Mouse (Mus musculus): Measurements from ENCODE around the gene Actn1. TPM values are rescaled to one million over a fixed set of nuclear protein-coding genes. Genes with fewer than 3 reads are reported as not detected.

Gene Actn1
- polyA plus RNA-seq, 1 experiment from 2014 or later, result 8.3 TPM

DNA sequence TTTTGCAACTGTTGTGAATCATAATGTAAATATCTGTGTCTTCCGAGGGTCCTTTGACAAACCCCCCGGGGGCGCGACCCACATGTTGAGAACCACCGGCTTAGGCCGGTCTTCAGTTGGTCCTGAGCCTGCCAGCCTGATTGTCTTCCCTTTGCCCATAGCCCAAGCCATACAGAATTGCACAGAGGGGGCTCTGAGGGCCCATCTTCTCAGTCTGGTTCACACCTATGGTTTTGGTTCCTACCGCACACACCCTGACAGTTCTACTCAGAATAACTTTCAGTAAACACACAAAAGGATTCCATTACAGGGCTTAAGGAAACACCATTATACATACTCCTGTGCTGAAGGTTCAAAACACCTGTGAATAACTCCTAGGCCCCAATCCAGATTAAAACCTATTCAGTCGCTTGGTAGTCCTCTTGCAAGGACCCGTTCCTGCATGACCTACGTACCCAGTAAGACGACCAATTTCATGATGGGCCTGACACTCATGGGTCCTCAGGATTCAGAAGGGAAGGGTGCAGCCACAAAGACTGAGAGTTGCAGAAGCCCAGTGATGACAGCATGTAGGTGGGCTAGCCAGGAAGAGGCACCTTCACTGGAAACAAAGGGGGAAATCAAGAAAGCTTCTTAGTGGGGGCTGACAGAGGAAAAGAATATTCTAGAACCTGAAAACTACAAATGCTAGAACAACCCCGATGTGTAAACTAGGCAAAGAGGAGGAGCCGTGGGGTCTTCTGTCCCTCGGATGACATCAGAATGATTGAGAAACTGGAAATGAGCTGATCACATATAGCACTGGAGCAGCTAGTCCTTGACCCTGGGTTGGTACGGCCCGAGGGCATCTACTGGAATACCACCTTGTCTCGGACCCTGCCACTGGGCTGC lies 128.6 kb downstream of the Actn1 start:
- H3K4me3 ChIP-seq (ENCODE audit: low read length), result peak overlapping the region; percentile 60
- peaks cover 17% of the 10 kb centered on the region for H3K4me1 ChIP-seq (ENCODE audit: control insufficient read depth, insufficient read depth, low read depth, low read length)
- no peaks in the 10 kb centered on the region for H3K27me3 ChIP-seq (replicated peaks; ENCODE audit: control insufficient read depth, insufficient read depth, low read length)
- WGBS, result 49% methylated on average over 17 of the region's 17 CpGs
- H3K36me3 ChIP-seq (ENCODE audit: control insufficient read depth, insufficient read depth, low read length), result no peaks in the 10 kb centered on the region
- peak; percentile 11; the same call in 1 of the 2 replicates for ATAC-seq
- H3K9me3 ChIP-seq (ENCODE audit: control insufficient read depth, low read length), result no peaks in the 10 kb centered on the region
- peak overlapping the region; percentile 93 for H3K27ac ChIP-seq (ENCODE audit: low read depth, low read length)
- H3K9ac ChIP-seq (ENCODE audit: low read depth, low read length), result peak overlapping the region; percentile 90
- peak overlapping the region; percentile 77 for H3K4me2 ChIP-seq (ENCODE audit: low read length)

GRCm38 (mm10) chr12:80130558-80131358 lies 129.4 kb downstream of the Actn1 start:
- no peaks in the 10 kb centered on the region for H3K9me3 ChIP-seq (ENCODE audit: control insufficient read depth, low read length)
- no peaks in the 10 kb centered on the region for H3K27me3 ChIP-seq (replicated peaks; ENCODE audit: control insufficient read depth, insufficient read depth, low read length)
- no peaks in the 10 kb centered on the region for H3K36me3 ChIP-seq (ENCODE audit: control insufficient read depth, insufficient read depth, low read length)
- peaks cover 17% of the 10 kb centered on the region for H3K4me1 ChIP-seq (ENCODE audit: control insufficient read depth, insufficient read depth, low read depth, low read length)
- H3K4me2 ChIP-seq (ENCODE audit: low read length), result peak overlapping the region; percentile 29
- peak overlapping the region; percentile 72 for H3K27ac ChIP-seq (ENCODE audit: low read depth, low read length)
- 4% methylated on average over 6 of the region's 6 CpGs for WGBS
- H3K4me3 ChIP-seq (ENCODE audit: low read length), result no peak overlapping the region
- ATAC-seq, result peak; percentile 26; the same call in 1 of the 2 replicates
- H3K9ac ChIP-seq (ENCODE audit: low read depth, low read length), result peak overlapping the region; percentile 27; the same call in 1 of the 2 replicates

- Histone ChIP-seq H3K36me3 (ENCODE audit: control insufficient read depth, insufficient read depth, low read length) (no peaks in the 10 kb centered on the region), H3K4me3 (ENCODE audit: low read length) (no peak overlapping the region), H3K27ac (ENCODE audit: low read depth, low read length) (no peak overlapping the region), H3K4me1 (ENCODE audit: control insufficient read depth, insufficient read depth, low read depth, low read length) (peaks cover 17% of the 10 kb centered on the region), H3K9me3 (ENCODE audit: control insufficient read depth, low read length) (no peaks in the 10 kb centered on the region), H3K27me3 (replicated peaks; ENCODE audit: control insufficient read depth, insufficient read depth, low read length) (no peaks in the 10 kb centered on the region), H3K9ac (ENCODE audit: low read depth, low read length) (no peak overlapping the region), H3K4me2 (ENCODE audit: low read length) (no peak overlapping the region)
- ATAC-seq, result no peak
- WGBS, result 98% methylated on average over 8 of the region's 8 CpGs
These were observed 130.6 kb downstream of the Actn1 start for GRCm38 (mm10) chr12:80129531-80129930.

DNA sequence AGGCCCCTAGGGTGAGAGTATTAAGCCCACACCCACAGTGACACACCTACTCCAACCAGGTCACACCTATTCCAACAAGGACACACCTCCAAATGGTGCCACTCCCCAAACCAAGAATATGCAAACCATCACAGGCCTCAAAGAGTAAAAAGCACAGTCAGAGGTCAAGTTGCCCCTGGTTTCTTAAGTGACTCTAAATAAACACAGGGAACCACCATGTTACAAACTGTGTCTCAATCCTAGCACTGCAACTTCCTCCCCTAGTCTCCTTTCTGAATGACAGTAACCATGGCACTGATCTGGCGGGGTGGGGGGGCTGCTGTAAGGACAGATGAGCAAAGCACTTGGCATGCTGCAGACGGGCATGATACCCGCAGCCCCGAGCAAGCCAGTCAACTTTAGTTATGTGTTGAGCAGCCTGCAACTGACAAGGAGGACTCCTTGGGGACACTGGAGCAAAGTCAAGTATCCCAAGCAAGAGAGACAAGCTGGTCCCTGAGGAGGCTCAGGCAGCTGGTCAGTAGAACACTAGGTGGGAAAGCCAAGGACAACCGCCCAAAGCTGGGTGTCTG lies 132.9 kb downstream of the Actn1 start:
- Histone ChIP-seq H3K4me2 (ENCODE audit: low read length) (no peak overlapping the region), H3K27me3 (replicated peaks; ENCODE audit: control insufficient read depth, insufficient read depth, low read length) (no peaks in the 10 kb centered on the region), H3K36me3 (ENCODE audit: control insufficient read depth, insufficient read depth, low read length) (no peaks in the 10 kb centered on the region), H3K4me1 (ENCODE audit: control insufficient read depth, insufficient read depth, low read depth, low read length) (peaks cover 26% of the 10 kb centered on the region), H3K4me3 (ENCODE audit: low read length) (no peak overlapping the region), H3K27ac (ENCODE audit: low read depth, low read length) (no peak overlapping the region), H3K9ac (ENCODE audit: low read depth, low read length) (no peak overlapping the region), H3K9me3 (ENCODE audit: control insufficient read depth, low read length) (no peaks in the 10 kb centered on the region)
- WGBS, result 73% methylated on average over 5 of the region's 5 CpGs
- ATAC-seq, result no peak

GRCm38 (mm10) chr12:80125316-80125715 lies 134.9 kb downstream of the Actn1 start:
- H3K27me3 ChIP-seq (replicated peaks; ENCODE audit: control insufficient read depth, insufficient read depth, low read length), result no peaks in the 10 kb centered on the region
- ATAC-seq, result no peak
- H3K4me1 ChIP-seq (ENCODE audit: control insufficient read depth, insufficient read depth, low read depth, low read length), result peaks cover 13% of the 10 kb centered on the region
- no peak overlapping the region for H3K4me3 ChIP-seq (ENCODE audit: low read length)
- H3K27ac ChIP-seq (ENCODE audit: low read depth, low read length), result no peak overlapping the region
- no peak overlapping the region for H3K4me2 ChIP-seq (ENCODE audit: low read length)
- H3K9me3 ChIP-seq (ENCODE audit: control insufficient read depth, low read length), result no peaks in the 10 kb centered on the region
- H3K36me3 ChIP-seq (ENCODE audit: control insufficient read depth, insufficient read depth, low read length), result no peaks in the 10 kb centered on the region
- 97% methylated on average over 5 of the region's 5 CpGs for WGBS
- no peak overlapping the region for H3K9ac ChIP-seq (ENCODE audit: low read depth, low read length)

DNA sequence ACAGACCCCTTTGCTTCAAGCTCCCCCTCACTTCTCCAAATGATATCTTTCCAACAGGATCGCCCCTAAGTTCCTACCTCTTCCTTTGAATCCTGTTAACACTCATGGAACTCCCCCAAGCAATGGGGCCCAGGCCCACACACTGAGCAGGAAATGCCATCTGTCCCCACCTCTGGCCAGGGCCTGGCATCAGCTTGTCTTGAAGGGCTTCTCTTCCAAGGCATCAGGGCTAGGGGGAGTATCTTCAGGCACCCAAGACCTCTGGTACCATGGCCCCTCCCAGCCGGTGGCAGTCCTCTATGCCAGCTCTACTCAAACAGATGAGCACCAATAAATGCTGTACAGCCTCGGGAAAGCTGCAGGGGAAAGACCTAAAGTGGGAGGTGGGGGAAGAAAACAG lies 135.4 kb downstream of the Actn1 start:
- H3K4me1 ChIP-seq (ENCODE audit: control insufficient read depth, insufficient read depth, low read depth, low read length), result peaks cover 10% of the 10 kb centered on the region
- H3K27ac ChIP-seq (ENCODE audit: low read depth, low read length), result no peak overlapping the region; the same call in 1 of the 2 replicates
- H3K9ac ChIP-seq (ENCODE audit: low read depth, low read length), result no peak overlapping the region
- no peak overlapping the region for H3K4me2 ChIP-seq (ENCODE audit: low read length)
- H3K27me3 ChIP-seq (replicated peaks; ENCODE audit: control insufficient read depth, insufficient read depth, low read length), result no peaks in the 10 kb centered on the region
- no peak for ATAC-seq
- H3K9me3 ChIP-seq (ENCODE audit: control insufficient read depth, low read length), result no peaks in the 10 kb centered on the region
- 83% methylated on average over 3 of the region's 3 CpGs for WGBS
- H3K4me3 ChIP-seq (ENCODE audit: low read length), result no peak overlapping the region
- H3K36me3 ChIP-seq (ENCODE audit: control insufficient read depth, insufficient read depth, low read length), result no peaks in the 10 kb centered on the region

DNA sequence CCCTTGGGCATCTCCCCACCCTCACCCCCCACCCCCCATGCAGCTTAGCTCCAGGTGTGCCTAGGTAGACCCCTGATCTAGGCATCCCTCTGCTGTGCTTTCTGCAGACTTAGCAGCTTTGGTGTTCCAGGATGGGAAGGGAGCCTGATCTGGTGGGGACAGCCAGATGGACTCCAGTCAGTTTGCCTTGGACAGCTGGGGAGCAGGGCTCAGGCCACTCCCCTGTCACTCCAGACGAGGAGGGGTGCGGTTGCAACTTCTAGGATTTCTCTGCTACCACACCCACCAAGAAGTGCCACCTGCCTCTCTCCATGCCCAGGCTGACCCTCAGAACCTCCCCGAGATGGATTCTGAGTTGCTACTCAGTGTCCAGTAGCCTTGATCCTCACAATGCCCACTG lies 136.0 kb downstream of the Actn1 start:
- Histone ChIP-seq H3K4me3 (ENCODE audit: low read length) (no peak overlapping the region), H3K9ac (ENCODE audit: low read depth, low read length) (no peak overlapping the region), H3K27me3 (replicated peaks; ENCODE audit: control insufficient read depth, insufficient read depth, low read length) (no peaks in the 10 kb centered on the region), H3K27ac (ENCODE audit: low read depth, low read length) (no peak overlapping the region; the same call in 1 of the 2 replicates), H3K36me3 (ENCODE audit: control insufficient read depth, insufficient read depth, low read length) (no peaks in the 10 kb centered on the region), H3K4me2 (ENCODE audit: low read length) (no peak overlapping the region), H3K4me1 (ENCODE audit: control insufficient read depth, insufficient read depth, low read depth, low read length) (peaks cover 10% of the 10 kb centered on the region), H3K9me3 (ENCODE audit: control insufficient read depth, low read length) (no peaks in the 10 kb centered on the region)
- no peak for ATAC-seq
- 57% methylated on average over 3 of the region's 3 CpGs for WGBS

- H3K9me3 ChIP-seq (ENCODE audit: control insufficient read depth, low read length), result no peaks in the 10 kb centered on the region
- 33% methylated on average over 4 of the region's 4 CpGs for WGBS
- H3K27me3 ChIP-seq (replicated peaks; ENCODE audit: control insufficient read depth, insufficient read depth, low read length), result no peaks in the 10 kb centered on the region
- no peak overlapping the region for H3K4me3 ChIP-seq (ENCODE audit: low read length)
- H3K27ac ChIP-seq (ENCODE audit: low read depth, low read length), result peak overlapping the region; percentile 59; the same call in 1 of the 2 replicates
- H3K9ac ChIP-seq (ENCODE audit: low read depth, low read length), result no peak overlapping the region
- H3K4me2 ChIP-seq (ENCODE audit: low read length), result no peak overlapping the region
- peaks cover 10% of the 10 kb centered on the region for H3K4me1 ChIP-seq (ENCODE audit: control insufficient read depth, insufficient read depth, low read depth, low read length)
- H3K36me3 ChIP-seq (ENCODE audit: control insufficient read depth, insufficient read depth, low read length), result no peaks in the 10 kb centered on the region
- peak; percentile 70; the same call in 1 of the 2 replicates for ATAC-seq
These were observed 136.9 kb downstream of the Actn1 start for GRCm38 (mm10) chr12:80123227-80123803.
